Mouse (Mus musculus) neural tube, embryonic 13.5 days (tissue): ENCODE measurements at regions not wholly inside any gene's neighbourhood (a gene's known extent, or its start where the extent isn't known, plus 50 kb on each side); places are given as distances from the start of the nearest gene placed in this dataset.

Experiments
- ATAC-seq: fragments of 200-750 bp; cut with Nextera tagmentation; 2 replicates; pipeline ENCODE4 v1.8.0; 2017; ENCODE audit warnings: low read depth, mild to moderate bottlenecking, moderate TSS enrichment, moderate library complexity
- H3K27ac ChIP-seq: fragments of 300-500 bp; sonication (generic); replicated peaks from 2 replicates; pipeline ENCODE4 v1.5.1; 2015; ENCODE audit warnings: moderate library complexity, mild to moderate bottlenecking, inconsistent platforms
- H3K27me3 ChIP-seq: fragments of 300-500 bp; sonication (generic); 2 replicates; pipeline ENCODE4 v1.6.1; 2015; ENCODE audit warnings: mild to moderate bottlenecking, inconsistent platforms
- H3K36me3 ChIP-seq: fragments of 300-500 bp; sonication (generic); 2 replicates; pipeline ENCODE4 v1.6.1; 2015; ENCODE audit warnings: mild to moderate bottlenecking, inconsistent platforms
- H3K4me1 ChIP-seq: fragments of 300-500 bp; sonication (generic); replicated peaks from 2 replicates; pipeline ENCODE4 v1.6.1; 2015; ENCODE audit warnings: inconsistent platforms
- H3K4me2 ChIP-seq: fragments of 300-500 bp; sonication (generic); 2 replicates; pipeline ENCODE4 v1.6.1; 2015; ENCODE audit warnings: inconsistent platforms, mild to moderate bottlenecking, moderate library complexity
- H3K4me3 ChIP-seq: fragments of 300-500 bp; sonication (generic); 2 replicates; pipeline ENCODE4 v1.5.1; 2015; ENCODE audit warnings: mild to moderate bottlenecking, inconsistent platforms
- H3K9ac ChIP-seq: fragments of 300-500 bp; sonication (generic); 2 replicates; pipeline ENCODE4 v1.6.1; 2015; ENCODE audit warnings: moderate library complexity, mild to moderate bottlenecking, inconsistent platforms
- H3K9me3 ChIP-seq: fragments of 300-500 bp; sonication (generic); 2 replicates; pipeline ENCODE4 v1.6.1; 2016; ENCODE audit warnings: inconsistent platforms
- WGBS: fragments of 180-500 bp; shearing (Covaris S2); methylation state at CpG from one replicate; pipeline ENCODE4 v1.1.7; 2015; 5-methylcytosine and 5-hydroxymethylcytosine counted together

DNA sequence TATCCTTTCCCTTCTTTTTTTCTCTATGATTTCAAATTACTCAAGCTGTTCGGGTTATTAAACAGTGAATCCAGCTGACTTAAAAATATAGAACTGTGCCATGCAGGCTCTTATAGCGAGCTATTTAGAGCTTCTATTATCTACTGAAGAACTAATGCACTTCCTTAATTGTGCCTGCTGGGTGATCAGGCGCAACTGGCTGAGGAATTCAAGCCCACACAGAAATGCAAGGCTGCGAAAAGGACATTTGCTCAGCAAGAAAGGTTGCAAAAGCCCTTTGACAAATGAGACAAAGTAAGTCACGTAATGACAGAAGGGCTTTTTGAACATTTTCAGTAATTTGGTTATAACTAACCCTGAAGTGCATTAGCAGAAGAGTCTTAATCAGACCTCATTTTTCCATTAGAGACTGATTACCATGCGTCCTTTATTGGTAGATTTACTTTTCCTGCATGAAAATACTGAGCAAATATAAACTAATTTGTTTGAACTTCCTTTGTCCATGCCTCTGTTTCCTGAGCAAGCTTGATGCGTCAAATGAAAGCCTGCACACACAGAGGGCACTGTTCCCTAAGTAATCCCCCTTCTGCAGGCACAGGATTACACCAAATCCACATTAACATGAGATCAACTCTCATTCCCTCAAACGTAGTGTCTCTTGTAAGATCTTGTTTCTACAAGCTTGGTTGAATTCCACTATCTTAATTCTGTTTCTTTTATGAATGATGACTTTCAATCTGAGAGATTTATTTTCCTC lies 1154.7 kb upstream of the Tenm3 start:
- 29% methylated on average over 8 of the region's 8 CpGs for WGBS
- ATAC-seq = peak; percentile 76; the same call in 1 of the 2 replicates

More for the DNA sequence above, 1154.7 kb upstream of the Tenm3 start:
- Histone ChIP-seq H3K27me3 (no peaks in the 10 kb centered on the region), H3K9me3 (no peaks in the 10 kb centered on the region), H3K4me2 (no peak overlapping the region), H3K9ac (no peak overlapping the region), H3K4me1 (no peaks in the 10 kb centered on the region; the same call in 1 of the 2 replicates), H3K36me3 (no peaks in the 10 kb centered on the region), H3K27ac (peak overlapping the region; percentile 49), H3K4me3 (no peak overlapping the region)
